Mouse (Mus musculus) intestine, postnatal 0 days (tissue): ENCODE data around the gene Gm9936. TPM values are rescaled to one million over a fixed set of nuclear protein-coding genes. Genes with fewer than 3 reads are reported as not detected.
"Not testable (repeated sequence)": the region's sequence is repeated elsewhere in the genome, so short reads cannot be mapped to it uniquely, and the experiment has no call there.

Experiments used
- ATAC-seq: fragments of 200-750 bp; cut with Nextera tagmentation; 2 replicates; pipeline ENCODE4 v1.8.0; 2017; ENCODE audit warnings: mild to moderate bottlenecking, moderate TSS enrichment, moderate library complexity
- H3K27ac ChIP-seq: fragments of 300-500 bp; sonication (generic); 2 replicates; pipeline ENCODE4 v1.5.1; 2014; ENCODE audit warnings: mild to moderate bottlenecking, low read depth, low read length, moderate library complexity
- H3K27me3 ChIP-seq: fragments of 300-500 bp; sonication (generic); replicated peaks from 2 replicates; pipeline ENCODE4 v1.6.1; 2014; ENCODE audit warnings: low read length, mixed read lengths; ENCODE audit not compliant: control insufficient read depth, insufficient read depth
- H3K36me3 ChIP-seq: fragments of 300-500 bp; sonication (generic); 2 replicates; pipeline ENCODE4 v1.6.1; 2014; ENCODE audit warnings: mild to moderate bottlenecking, moderate library complexity; ENCODE audit not compliant: control insufficient read depth, insufficient read depth
- H3K4me1 ChIP-seq: fragments of 300-500 bp; sonication (generic); replicated peaks from 2 replicates; pipeline ENCODE4 v1.6.1; 2014; ENCODE audit warnings: antibody characterized with exemption, low read length, mixed read lengths; ENCODE audit not compliant: control insufficient read depth, insufficient read depth
- H3K4me2 ChIP-seq: fragments of 300-500 bp; sonication (generic); replicated peaks from 2 replicates; pipeline ENCODE4 v1.6.1; 2014; ENCODE audit warnings: low read depth, mild to moderate bottlenecking, moderate library complexity
- H3K4me3 ChIP-seq: fragments of 300-500 bp; sonication (generic); 2 replicates; pipeline ENCODE4 v1.5.1; 2014; ENCODE audit warnings: low read depth, low read length
- H3K9ac ChIP-seq: fragments of 300-500 bp; sonication (generic); 2 replicates; pipeline ENCODE4 v1.6.1; 2014; ENCODE audit warnings: mild to moderate bottlenecking, low read depth, low read length
- H3K9me3 ChIP-seq: fragments of 300-500 bp; sonication (generic); 2 replicates; pipeline ENCODE4 v1.6.1; 2016; ENCODE audit warnings: mixed run types; ENCODE audit not compliant: control insufficient read depth
- CTCF ChIP-seq: sonication (generic); IDR thresholded peaks from 2 replicates; pipeline ENCODE4 v1.5.1; 2016; ENCODE audit warnings: low read depth, mild to moderate bottlenecking, control low read depth, antibody characterized with exemption, moderate library complexity
- WGBS: fragments of 180-500 bp; shearing (Covaris S2); extraction: QIAGEN DNeasy Blood & Tissue Kit; methylation state at CpG from one replicate; pipeline ENCODE4 v1.1.7; 2014; 5-methylcytosine and 5-hydroxymethylcytosine counted together
- polyA plus RNA-seq: library from polyadenylated mRNA; unstranded; fragments of >200 nt; fragmentation: Nextera tagmentation; extraction: Ambion mirVana; gene quantifications from 2 replicates; pipeline ENCODE4 v1.2.1, GENCODE M21; 2015

The Gm9936 gene
- polyA plus RNA-seq, 1 experiment from 2014 or later: 0.08 TPM

DNA sequence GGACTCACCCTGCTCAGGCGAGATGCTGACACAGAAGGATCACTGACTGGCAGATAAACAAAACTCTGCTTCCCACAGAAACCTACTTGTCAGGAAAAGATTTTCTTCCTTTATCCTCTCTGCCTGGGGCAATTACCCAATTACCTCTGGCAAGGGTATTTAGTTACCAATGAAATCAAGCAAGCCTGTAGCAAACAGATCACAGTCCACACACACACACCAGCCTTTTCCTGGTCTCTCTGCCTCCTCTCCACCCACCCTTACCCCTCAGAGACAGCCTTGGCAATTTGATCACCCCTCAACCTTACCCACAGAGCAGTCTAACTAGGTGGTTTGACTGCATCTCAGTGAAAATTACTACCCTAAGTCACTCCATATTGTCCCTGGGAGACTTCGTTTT, 30.5 kb upstream of the Gm9936 start:
- Histone ChIP-seq H3K27me3 (no peaks in the 10 kb centered on the region), H3K36me3 (no peaks in the 10 kb centered on the region), H3K9me3 (no peaks in the 10 kb centered on the region), H3K4me3 (no peak overlapping the region), H3K9ac (no peak overlapping the region), H3K4me2 (no peak overlapping the region), H3K27ac (no peak overlapping the region), H3K4me1 (no peaks in the 10 kb centered on the region)
- no peak for ATAC-seq
- WGBS: 82% methylated on average over 2 of the region's 2 CpGs
- no peak for TF ChIP-seq CTCF

DNA sequence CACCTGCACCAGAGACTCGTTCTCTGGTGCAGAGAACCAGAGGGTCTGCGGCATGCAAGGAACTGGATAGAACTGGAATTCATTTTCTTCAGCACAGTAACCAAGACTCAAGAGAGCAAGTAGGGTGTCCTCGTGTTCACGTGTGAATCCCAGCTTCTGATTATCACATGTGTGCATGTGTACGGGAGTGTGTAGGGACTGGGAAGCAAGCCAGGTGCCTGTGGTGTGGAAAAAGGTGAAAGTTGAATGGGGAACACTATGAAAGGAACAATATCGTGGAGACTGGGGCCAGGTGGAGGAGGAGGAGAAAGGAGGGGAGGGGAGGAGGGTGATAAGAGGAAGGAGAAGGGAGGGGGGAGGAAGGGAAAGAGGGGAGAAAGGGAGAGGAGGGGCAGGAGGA, 28.3 kb upstream of the Gm9936 start:
- Histone ChIP-seq H3K9me3 (no peaks in the 10 kb centered on the region), H3K9ac (no peak overlapping the region), H3K36me3 (no peaks in the 10 kb centered on the region), H3K4me3 (no peak overlapping the region), H3K27ac (no peak overlapping the region), H3K27me3 (no peaks in the 10 kb centered on the region), H3K4me2 (no peak overlapping the region), H3K4me1 (no peaks in the 10 kb centered on the region)
- 73% methylated on average over 6 of the region's 6 CpGs for WGBS
- TF ChIP-seq CTCF: no peak
- ATAC-seq: no peak

DNA sequence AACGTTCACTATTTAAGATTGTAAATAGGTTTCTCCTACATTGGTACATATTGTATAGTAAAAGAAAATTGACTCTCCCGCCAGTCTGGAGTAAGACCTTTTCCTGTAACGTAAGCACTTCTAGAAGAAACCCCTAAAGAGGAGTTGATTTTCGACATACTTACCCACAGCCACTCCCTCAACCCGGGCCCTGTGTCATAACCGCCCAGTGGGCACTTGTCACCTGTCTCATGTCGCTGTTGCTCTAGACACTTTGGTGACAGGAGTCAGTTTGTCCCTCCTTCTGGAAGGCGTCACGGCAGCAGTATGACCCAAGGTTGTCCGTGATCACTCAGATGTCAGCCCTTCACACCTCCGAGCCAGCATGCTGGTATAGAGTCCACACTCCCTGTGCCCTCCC, 24.5 kb upstream of the Gm9936 start:
- 89% methylated on average over 11 of the region's 11 CpGs for WGBS
- Histone ChIP-seq H3K27me3 (peaks cover 6% of the 10 kb centered on the region), H3K4me3 (no peak overlapping the region), H3K4me1 (no peaks in the 10 kb centered on the region), H3K4me2 (no peak overlapping the region), H3K36me3 (no peaks in the 10 kb centered on the region), H3K9ac (no peak overlapping the region), H3K27ac (no peak overlapping the region), H3K9me3 (no peaks in the 10 kb centered on the region)
- TF ChIP-seq CTCF: no peak
- ATAC-seq: no peak

DNA sequence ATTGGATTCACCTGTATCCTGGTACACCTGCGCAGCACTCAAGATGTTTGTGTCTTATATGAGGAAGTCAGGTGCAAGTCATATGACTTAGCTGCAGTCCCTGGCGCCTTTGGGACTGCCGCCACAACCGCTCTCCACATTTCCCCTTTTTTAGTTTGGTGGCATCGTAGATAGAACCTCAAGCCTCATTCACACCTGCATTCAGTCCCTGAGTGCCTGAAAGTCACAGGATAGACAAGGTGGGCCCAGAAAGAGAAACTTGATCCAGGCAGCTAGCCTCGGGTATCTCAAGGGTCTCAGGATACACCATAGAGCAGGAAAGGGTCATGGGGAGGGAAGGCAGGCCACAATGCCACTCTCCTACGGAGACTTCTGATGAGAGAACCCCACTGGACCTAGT, 23.8 kb upstream of the Gm9936 start:
- H3K4me2 ChIP-seq, H3K27ac ChIP-seq, H3K9me3 ChIP-seq, H3K27me3 ChIP-seq, H3K4me1 ChIP-seq, H3K4me3 ChIP-seq, H3K36me3 ChIP-seq, ATAC-seq, H3K9ac ChIP-seq: not testable (repeated sequence)
- WGBS: 86% methylated on average over 6 of the region's 7 CpGs

DNA sequence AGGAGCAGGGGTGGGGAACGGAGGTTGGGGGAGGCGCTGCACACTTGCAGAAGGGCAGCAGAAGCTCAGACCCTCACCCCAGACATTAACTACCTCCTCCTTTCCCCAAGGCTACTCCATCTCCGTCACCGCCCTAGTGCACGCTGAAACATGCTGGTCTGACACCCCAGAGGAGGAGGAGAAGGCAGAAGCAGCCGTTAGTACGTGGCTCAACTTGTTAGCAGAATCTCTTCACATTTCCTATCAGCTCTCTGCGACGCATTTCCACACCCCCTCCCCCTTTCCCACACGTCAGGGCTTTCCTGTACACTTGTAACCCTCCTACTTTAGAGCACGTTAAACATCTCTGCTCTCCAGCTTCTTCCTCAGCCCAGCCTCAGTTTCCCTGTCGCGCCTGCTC, 20.9 kb upstream of the Gm9936 start:
- Histone ChIP-seq H3K4me1 (no peaks in the 10 kb centered on the region), H3K4me2 (no peak overlapping the region), H3K9me3 (no peaks in the 10 kb centered on the region), H3K4me3 (no peak overlapping the region), H3K36me3 (no peaks in the 10 kb centered on the region), H3K27ac (no peak overlapping the region), H3K27me3 (peaks cover 12% of the 10 kb centered on the region), H3K9ac (no peak overlapping the region)
- no peak for ATAC-seq
- no peak for TF ChIP-seq CTCF
- 56% methylated on average over 13 of the region's 13 CpGs for WGBS

DNA sequence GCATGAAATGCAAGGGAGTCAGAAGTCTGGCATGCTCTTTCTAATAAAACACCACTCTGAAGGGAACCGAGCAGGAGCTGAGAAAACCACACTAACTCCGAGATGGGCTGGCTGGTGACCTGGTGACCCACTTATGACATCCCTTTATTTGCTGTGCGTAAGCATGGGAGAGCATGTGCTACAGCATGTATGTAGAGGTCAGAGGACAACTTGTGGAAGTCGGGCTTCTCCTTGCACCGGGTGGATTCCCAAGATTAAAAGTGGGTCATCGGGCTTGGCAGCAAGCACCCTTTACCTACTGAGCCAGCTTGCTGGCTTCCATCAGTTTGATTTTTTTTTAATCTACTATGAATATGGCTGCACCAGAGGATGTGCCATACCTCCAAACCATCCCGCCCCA, 19.0 kb upstream of the Gm9936 start:
- 79% methylated on average over 7 of the region's 7 CpGs for WGBS
- no peak for ATAC-seq
- Histone ChIP-seq H3K9ac (no peak overlapping the region), H3K27me3 (peaks cover 26% of the 10 kb centered on the region), H3K4me1 (no peaks in the 10 kb centered on the region), H3K9me3 (no peaks in the 10 kb centered on the region), H3K4me2 (no peak overlapping the region), H3K4me3 (no peak overlapping the region), H3K27ac (no peak overlapping the region), H3K36me3 (no peaks in the 10 kb centered on the region)
- TF ChIP-seq CTCF: no peak

DNA sequence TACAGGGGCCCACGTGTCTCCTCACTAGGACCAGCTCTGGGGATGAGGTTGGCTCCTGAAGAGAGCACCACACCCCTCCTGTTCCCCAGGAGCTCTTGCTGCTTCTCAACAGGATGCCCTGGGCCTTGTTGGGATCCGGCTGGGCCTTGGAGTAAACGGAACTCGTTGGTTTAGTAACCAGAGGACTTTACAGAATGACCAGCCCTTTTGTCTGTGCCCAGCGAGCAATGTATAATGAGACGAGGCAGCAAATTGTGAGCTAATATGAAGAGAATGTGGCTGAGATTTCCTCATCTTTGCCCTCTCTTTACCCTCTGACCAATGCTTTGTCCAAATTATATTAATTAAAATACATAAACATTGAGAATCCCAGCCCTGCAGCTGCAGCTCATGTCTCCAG, 17.8 kb upstream of the Gm9936 start:
- no peak for ATAC-seq
- Histone ChIP-seq H3K4me3 (no peak overlapping the region), H3K4me2 (no peak overlapping the region), H3K36me3 (no peaks in the 10 kb centered on the region), H3K27ac (no peak overlapping the region), H3K9ac (no peak overlapping the region), H3K9me3 (no peaks in the 10 kb centered on the region), H3K4me1 (no peaks in the 10 kb centered on the region), H3K27me3 (peaks cover 29% of the 10 kb centered on the region)
- no peak for TF ChIP-seq CTCF
- WGBS: 58% methylated on average over 6 of the region's 6 CpGs
